Mouse (Mus musculus) large intestine, adult 2 months (tissue): ENCODE results near the gene March10. TPM values are rescaled to one million over a fixed set of nuclear protein-coding genes. Genes with fewer than 3 reads are reported as not detected.

ENCODE experiments used
- DNase-seq: peaks from one replicate; pipeline ENCODE4 v3.0.0-alpha.2; 2012; ENCODE audit warnings: low read depth, low spot score
- WGBS: fragments of 180-500 bp; shearing (Covaris S2); methylation state at CpG from one replicate; pipeline ENCODE4 v1.1.7; 2018; 5-methylcytosine and 5-hydroxymethylcytosine counted together
- polyA plus RNA-seq: library from polyadenylated mRNA; depleted of rRNA; stranded (reverse); fragments of >200 nt; gene quantifications from 2 replicates; pipeline ENCODE4 v1.2.3, GENCODE M21; 2012

Gene March10
- polyA plus RNA-seq, 1 experiment: not detected

GRCm38 (mm10) chr11:105363598-105364385, 92.7 kb downstream of the March10 start:
- no peak for DNase-seq
- WGBS: 69% methylated on average over 12 of the region's 12 CpGs

GRCm38 (mm10) chr11:105362946-105363597, 93.5 kb downstream of the March10 start:
- WGBS: 3% methylated on average over 40 of the region's 40 CpGs
- DNase-seq: no peak

- DNase-seq: no peak
- 69% methylated on average over 4 of the region's 4 CpGs for WGBS
Observed at GRCm38 (mm10) chr11:105362041-105362765, 94.3 kb downstream of the March10 start.

GRCm38 (mm10) chr11:105356301-105356700, 100.2 kb downstream of the March10 start:
- 48% methylated on average over 7 of the region's 7 CpGs for WGBS
- DNase-seq: no peak

- 87% methylated on average over 4 of the region's 4 CpGs for WGBS
- DNase-seq: no peak
Observed at GRCm38 (mm10) chr11:105353891-105354280, 102.6 kb downstream of the March10 start.

- no peak for DNase-seq
Observed at GRCm38 (mm10) chr11:105352954-105353890, 103.3 kb downstream of the March10 start.

GRCm38 (mm10) chr11:105352152-105352551, 104.4 kb downstream of the March10 start:
- no peak for DNase-seq
- WGBS: 32% methylated on average over 8 of the region's 8 CpGs

More at GRCm38 (mm10) chr11:105352954-105353890, 103.3 kb downstream of the March10 start:
- WGBS: 47% methylated on average over 9 of the region's 9 CpGs

- no peak for DNase-seq
- WGBS: 93% methylated on average over 7 of the region's 7 CpGs
Observed at GRCm38 (mm10) chr11:105350643-105351042, 105.9 kb downstream of the March10 start.

GRCm38 (mm10) chr11:105349780-105350324, 106.7 kb downstream of the March10 start:
- no peak for DNase-seq
- 63% methylated on average over 19 of the region's 19 CpGs for WGBS

GRCm38 (mm10) chr11:105348495-105348982, 108.0 kb downstream of the March10 start:
- WGBS: 91% methylated on average over 9 of the region's 9 CpGs

GRCm38 (mm10) chr11:105347162-105348161, 109.1 kb downstream of the March10 start:
- peak; percentile 43 for DNase-seq
- 45% methylated on average over 28 of the region's 28 CpGs for WGBS

More at GRCm38 (mm10) chr11:105348495-105348982, 108.0 kb downstream of the March10 start:
- no peak for DNase-seq

- 91% methylated on average over 2 of the region's 2 CpGs for WGBS
- DNase-seq: no peak
Observed at GRCm38 (mm10) chr11:105345284-105345683, 111.3 kb downstream of the March10 start.

- WGBS: 64% methylated on average over 12 of the region's 12 CpGs
- no peak for DNase-seq
Observed at GRCm38 (mm10) chr11:105338596-105339390, 117.7 kb downstream of the March10 start.

GRCm38 (mm10) chr11:105333867-105334670, 122.5 kb downstream of the March10 start:
- DNase-seq: no peak
- 60% methylated on average over 8 of the region's 8 CpGs for WGBS

GRCm38 (mm10) chr11:105332468-105332867, 124.1 kb downstream of the March10 start:
- WGBS: 55% methylated on average over 8 of the region's 8 CpGs
- DNase-seq: no peak

- WGBS: 24% methylated on average over 10 of the region's 10 CpGs
- DNase-seq: no peak
Observed at GRCm38 (mm10) chr11:105331732-105332131, 124.8 kb downstream of the March10 start.
